Mouse (Mus musculus): ENCODE measurements around the gene Rbfox3. TPM values are rescaled to one million over a fixed set of nuclear protein-coding genes. Genes with fewer than 3 reads are reported as not detected.

Gene Rbfox3
- polyA plus RNA-seq, 1 experiment from 2014 or later = 0.26 TPM

DNA sequence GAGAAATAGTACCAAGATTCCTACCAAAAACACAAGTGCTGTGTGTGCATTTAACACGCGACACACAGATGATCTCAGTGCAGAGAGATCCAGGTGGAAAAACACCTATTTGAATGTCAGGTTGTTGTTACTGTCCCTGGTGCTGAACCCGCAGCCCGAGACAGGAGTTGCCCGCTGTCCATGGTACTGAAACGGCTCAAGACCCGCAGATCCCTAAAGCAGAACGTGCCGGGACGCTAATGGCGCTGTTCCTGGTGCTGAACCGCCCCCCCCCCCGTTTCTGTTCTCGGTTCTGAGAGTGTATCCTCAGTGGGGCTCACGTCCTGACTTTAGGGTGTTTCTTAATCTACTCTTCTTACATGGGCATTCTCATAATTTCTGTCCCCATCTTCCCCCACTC lies 326.6 kb downstream of the Rbfox3 start:
- H3K9me3 ChIP-seq = no peaks in the 10 kb centered on the region
- 3% methylated on average over 15 of the region's 15 CpGs for WGBS
- no peaks in the 10 kb centered on the region for H3K36me3 ChIP-seq
- no peak overlapping the region for H3K9ac ChIP-seq
- no peak overlapping the region for H3K27ac ChIP-seq
- no peaks in the 10 kb centered on the region for H3K4me1 ChIP-seq
- no peaks in the 10 kb centered on the region for H3K27me3 ChIP-seq
- no peak overlapping the region for H3K4me3 ChIP-seq
- no peak overlapping the region for H3K4me2 ChIP-seq
- no peak for ATAC-seq (ENCODE audit: insufficient number of reproducible peaks, low FRiP score, low TSS enrichment, low read depth)

DNA sequence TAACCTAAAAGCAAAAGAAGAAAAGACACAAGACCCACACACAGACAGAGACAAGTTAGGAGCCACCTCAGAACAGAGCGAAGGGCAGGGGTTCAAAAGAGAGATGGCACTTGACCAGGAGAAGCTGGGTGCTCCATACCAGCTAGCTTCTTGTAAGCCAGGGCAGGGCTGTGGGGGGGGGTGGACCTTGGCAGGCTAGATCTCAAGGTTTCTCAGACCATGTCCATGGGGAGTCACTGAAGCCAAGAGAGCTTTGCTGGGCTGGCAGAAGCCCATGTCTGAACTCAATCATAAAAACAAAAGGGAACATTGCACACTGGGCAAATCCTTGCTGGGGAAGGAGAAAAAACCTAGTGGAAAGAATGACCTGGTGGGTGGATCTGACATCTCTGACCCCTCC lies 327.4 kb downstream of the Rbfox3 start:
- H3K9ac ChIP-seq = no peak overlapping the region
- no peaks in the 10 kb centered on the region for H3K4me1 ChIP-seq
- no peaks in the 10 kb centered on the region for H3K9me3 ChIP-seq
- 87% methylated on average over 1 of the region's 1 CpGs for WGBS
- no peak overlapping the region for H3K27ac ChIP-seq
- H3K36me3 ChIP-seq = no peaks in the 10 kb centered on the region
- ATAC-seq (ENCODE audit: insufficient number of reproducible peaks, low FRiP score, low TSS enrichment, low read depth) = no peak
- H3K4me2 ChIP-seq = no peak overlapping the region
- H3K27me3 ChIP-seq = 0 out of 2 replicates have a peak, but pooled peaks cover under 1% of the 10 kb centered on the region
- H3K4me3 ChIP-seq = no peak overlapping the region

DNA sequence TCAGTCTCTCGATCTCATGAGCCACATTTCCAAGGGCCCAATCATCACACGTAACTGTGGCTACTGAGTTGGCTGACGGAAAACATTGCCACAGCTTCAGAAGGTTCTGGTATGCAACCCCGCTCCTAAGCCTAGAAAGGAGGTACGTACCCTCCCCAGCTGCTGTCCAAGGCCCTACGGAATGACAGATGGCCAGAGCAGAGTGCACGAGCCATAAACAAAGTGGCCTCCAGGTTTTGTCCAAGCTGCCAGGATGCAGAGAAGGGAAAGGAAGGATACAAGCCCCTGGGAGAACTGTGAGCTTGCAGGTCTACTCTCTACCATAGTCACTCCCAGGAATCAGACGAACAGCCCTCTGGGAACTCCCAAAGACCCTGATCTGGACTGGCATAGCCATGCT lies 327.8 kb downstream of the Rbfox3 start:
- no peaks in the 10 kb centered on the region for H3K36me3 ChIP-seq
- no peaks in the 10 kb centered on the region for H3K9me3 ChIP-seq
- H3K27ac ChIP-seq = no peak overlapping the region
- H3K4me1 ChIP-seq = no peaks in the 10 kb centered on the region
- H3K4me3 ChIP-seq = no peak overlapping the region
- no peak for ATAC-seq (ENCODE audit: insufficient number of reproducible peaks, low FRiP score, low TSS enrichment, low read depth)
- 83% methylated on average over 8 of the region's 8 CpGs for WGBS
- H3K27me3 ChIP-seq = peaks cover 3% of the 10 kb centered on the region; the same call in 1 of the 2 replicates
- H3K4me2 ChIP-seq = no peak overlapping the region
- H3K9ac ChIP-seq = no peak overlapping the region

DNA sequence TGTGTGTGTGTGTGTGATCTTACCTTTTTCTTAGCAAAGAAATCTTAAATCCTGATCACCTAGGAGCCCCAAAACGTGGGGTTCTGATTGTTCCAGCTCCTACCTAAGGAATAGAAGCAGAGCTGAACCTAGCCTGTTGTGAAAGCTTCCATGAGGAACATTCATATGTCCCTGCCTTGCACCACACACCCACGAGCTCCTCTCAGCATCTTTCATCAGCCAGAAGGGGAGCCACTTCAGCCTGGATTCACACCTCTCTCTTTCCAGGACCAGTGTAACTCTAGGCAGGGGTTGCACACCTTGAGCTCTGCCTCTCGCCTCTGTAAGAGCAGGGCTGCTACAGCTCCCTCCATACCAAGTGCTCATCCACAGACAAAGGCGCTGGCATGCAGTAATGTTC lies 330.4 kb downstream of the Rbfox3 start:
- Histone ChIP-seq H3K9me3 (no peaks in the 10 kb centered on the region), H3K27me3 (peaks cover 24% of the 10 kb centered on the region), H3K4me2 (no peak overlapping the region), H3K4me3 (no peak overlapping the region), H3K4me1 (no peaks in the 10 kb centered on the region), H3K36me3 (no peaks in the 10 kb centered on the region), H3K27ac (no peak overlapping the region), H3K9ac (no peak overlapping the region)
- no peak for ATAC-seq (ENCODE audit: insufficient number of reproducible peaks, low FRiP score, low TSS enrichment, low read depth)
- 45% methylated on average over 4 of the region's 4 CpGs for WGBS

DNA sequence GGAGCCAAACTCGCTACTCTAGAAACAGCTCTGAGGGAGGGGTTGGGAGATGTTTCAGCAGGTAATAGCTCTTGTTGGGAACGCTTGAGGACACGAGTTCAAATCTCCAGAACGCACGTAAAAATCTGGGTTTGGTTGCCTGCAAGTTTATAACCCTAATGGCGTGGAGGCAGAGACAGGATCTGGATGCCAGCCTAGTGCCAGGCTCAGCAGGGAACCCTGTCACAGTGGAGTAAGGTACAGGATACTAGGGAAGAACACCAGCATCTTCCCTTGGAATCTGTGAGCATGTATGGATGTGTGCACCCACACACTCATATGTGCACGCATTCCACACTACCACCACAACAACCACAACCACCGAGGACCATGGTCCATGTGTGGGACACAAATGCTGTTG lies 331.8 kb downstream of the Rbfox3 start:
- H3K36me3 ChIP-seq = no peaks in the 10 kb centered on the region
- H3K9me3 ChIP-seq = no peaks in the 10 kb centered on the region
- no peak overlapping the region for H3K9ac ChIP-seq
- H3K4me1 ChIP-seq = no peaks in the 10 kb centered on the region
- H3K27me3 ChIP-seq = peaks cover 36% of the 10 kb centered on the region
- no peak overlapping the region for H3K4me2 ChIP-seq
- 76% methylated on average over 8 of the region's 8 CpGs for WGBS
- no peak overlapping the region for H3K4me3 ChIP-seq
- no peak overlapping the region for H3K27ac ChIP-seq
- no peak for ATAC-seq (ENCODE audit: insufficient number of reproducible peaks, low FRiP score, low TSS enrichment, low read depth)

DNA sequence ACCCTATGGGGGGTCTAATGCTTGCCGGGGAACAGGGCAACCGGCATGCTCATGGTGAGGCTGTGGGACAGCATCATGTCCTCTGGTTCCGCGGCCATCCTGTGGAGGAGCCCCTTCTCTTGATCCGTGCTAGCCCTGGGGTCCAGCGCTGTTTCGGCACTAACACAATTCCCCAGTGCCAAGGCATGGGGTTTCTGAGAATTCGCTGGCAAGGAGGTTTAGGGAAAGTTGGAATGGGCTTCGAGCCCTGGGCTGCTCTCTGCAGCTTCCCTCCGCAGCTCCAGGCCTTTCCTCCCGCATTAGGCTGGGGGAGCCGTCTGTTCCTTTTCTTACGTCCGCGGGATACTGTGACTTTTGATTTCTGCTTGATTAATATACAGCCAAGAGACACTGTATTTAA lies 334.1 kb downstream of the Rbfox3 start:
- Histone ChIP-seq H3K4me2 (no peak overlapping the region), H3K36me3 (no peaks in the 10 kb centered on the region), H3K4me1 (no peaks in the 10 kb centered on the region), H3K9me3 (no peaks in the 10 kb centered on the region), H3K27me3 (peaks cover 56% of the 10 kb centered on the region), H3K9ac (no peak overlapping the region), H3K27ac (no peak overlapping the region), H3K4me3 (no peak overlapping the region)
- ATAC-seq (ENCODE audit: insufficient number of reproducible peaks, low FRiP score, low TSS enrichment, low read depth) = no peak
- WGBS = 68% methylated on average over 15 of the region's 15 CpGs

DNA sequence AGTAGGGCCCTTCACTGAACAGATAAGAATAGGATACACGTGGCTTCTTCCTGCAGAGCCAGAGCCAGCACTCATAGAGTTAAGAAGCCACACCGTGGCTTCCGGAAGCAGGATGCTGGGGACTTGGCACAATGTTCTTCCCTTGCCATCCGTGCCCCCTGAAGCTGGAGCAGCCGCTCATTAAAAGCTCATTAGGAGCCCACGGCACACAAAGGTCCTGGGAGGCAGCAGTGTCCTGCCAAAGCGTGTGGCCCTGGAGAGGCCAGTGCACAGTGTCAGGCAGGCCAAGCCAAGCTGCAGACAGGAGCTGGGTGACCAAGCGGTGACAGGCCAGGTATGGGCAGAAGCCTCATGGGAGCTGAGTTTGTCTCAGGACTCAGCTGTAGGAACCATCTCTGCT lies 334.8 kb downstream of the Rbfox3 start:
- Histone ChIP-seq H3K36me3 (no peaks in the 10 kb centered on the region), H3K9ac (no peak overlapping the region), H3K27me3 (peaks cover 63% of the 10 kb centered on the region), H3K4me1 (no peaks in the 10 kb centered on the region), H3K4me3 (no peak overlapping the region), H3K27ac (no peak overlapping the region), H3K4me2 (no peak overlapping the region), H3K9me3 (no peaks in the 10 kb centered on the region)
- ATAC-seq (ENCODE audit: insufficient number of reproducible peaks, low FRiP score, low TSS enrichment, low read depth) = no peak
- WGBS = 47% methylated on average over 8 of the region's 8 CpGs

DNA sequence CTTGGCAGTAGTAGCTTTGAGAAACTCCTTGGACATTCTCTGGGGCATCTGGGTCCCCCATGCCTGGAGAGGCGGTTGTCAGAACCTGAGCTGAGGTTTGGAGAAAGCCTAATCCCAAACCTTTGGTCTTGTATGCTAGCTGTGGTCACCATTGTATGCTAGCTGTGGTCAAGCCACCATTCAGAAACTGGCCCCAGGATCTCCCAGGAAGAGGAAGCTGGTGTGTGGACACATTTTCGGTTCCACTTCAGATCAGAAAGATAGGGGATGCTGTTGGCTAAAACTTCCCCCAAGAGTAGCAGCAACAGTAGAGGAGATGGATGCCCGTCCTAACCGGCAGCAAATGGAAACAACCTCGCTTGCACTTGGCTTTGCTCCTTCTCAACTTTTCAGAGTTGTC lies 337.0 kb downstream of the Rbfox3 start:
- WGBS = 78% methylated on average over 5 of the region's 5 CpGs
- no peak overlapping the region for H3K4me2 ChIP-seq
- no peak overlapping the region for H3K27ac ChIP-seq
- H3K9me3 ChIP-seq = no peaks in the 10 kb centered on the region
- H3K4me3 ChIP-seq = no peak overlapping the region
- H3K9ac ChIP-seq = no peak overlapping the region
- no peaks in the 10 kb centered on the region for H3K36me3 ChIP-seq
- no peak for ATAC-seq (ENCODE audit: insufficient number of reproducible peaks, low FRiP score, low TSS enrichment, low read depth)
- peaks cover 85% of the 10 kb centered on the region for H3K27me3 ChIP-seq
- peaks cover 9% of the 10 kb centered on the region for H3K4me1 ChIP-seq

DNA sequence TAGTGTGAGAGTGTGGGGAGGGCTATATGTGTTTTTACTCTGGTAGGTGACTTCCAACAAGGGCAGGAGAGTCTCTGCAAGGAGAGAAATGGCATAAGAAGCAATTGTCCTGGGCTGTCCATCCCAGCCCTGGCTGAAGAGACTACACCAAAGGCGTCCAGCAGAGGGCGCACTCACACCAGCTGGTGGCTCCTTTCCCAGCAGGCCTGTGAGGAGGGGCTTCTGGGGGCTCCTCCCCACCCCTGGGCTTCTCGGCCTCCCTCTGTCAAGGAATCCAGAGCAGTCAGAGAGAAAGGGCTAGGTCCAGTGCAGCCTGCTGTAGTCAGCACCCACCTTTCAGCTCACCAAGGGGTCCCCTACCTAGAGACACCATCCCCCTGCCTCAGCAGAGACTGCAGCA lies 337.8 kb downstream of the Rbfox3 start:
- no peaks in the 10 kb centered on the region for H3K36me3 ChIP-seq
- H3K4me2 ChIP-seq = no peak overlapping the region
- H3K9me3 ChIP-seq = no peaks in the 10 kb centered on the region
- peaks cover 16% of the 10 kb centered on the region for H3K4me1 ChIP-seq
- no peak overlapping the region for H3K27ac ChIP-seq
- H3K27me3 ChIP-seq = peaks cover 91% of the 10 kb centered on the region
- H3K4me3 ChIP-seq = no peak overlapping the region
- ATAC-seq (ENCODE audit: insufficient number of reproducible peaks, low FRiP score, low TSS enrichment, low read depth) = no peak
- 0% methylated on average over 3 of the region's 3 CpGs for WGBS
- H3K9ac ChIP-seq = no peak overlapping the region

DNA sequence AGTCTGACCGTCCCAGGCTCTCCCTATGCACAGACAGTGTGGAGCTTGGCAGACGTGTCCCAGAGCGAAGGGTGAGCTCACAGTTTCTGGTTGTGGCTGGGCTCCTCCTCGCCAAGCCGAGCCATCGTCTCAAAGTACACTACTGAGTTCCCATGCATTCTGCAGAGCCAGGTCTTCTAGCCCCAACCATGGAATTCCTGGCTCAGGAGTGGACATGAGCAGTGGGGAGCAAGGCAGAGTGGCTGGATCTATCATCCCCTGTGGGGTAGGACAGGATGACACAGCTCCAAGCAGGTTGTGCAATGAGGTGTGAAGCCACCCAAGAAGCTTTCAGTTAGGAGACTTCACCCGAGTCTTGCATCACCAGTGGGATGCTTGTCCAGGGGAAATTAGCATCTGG lies 338.4 kb downstream of the Rbfox3 start:
- H3K4me1 ChIP-seq = peaks cover 16% of the 10 kb centered on the region
- no peaks in the 10 kb centered on the region for H3K9me3 ChIP-seq
- H3K36me3 ChIP-seq = no peaks in the 10 kb centered on the region
- peaks cover 95% of the 10 kb centered on the region for H3K27me3 ChIP-seq
- no peak overlapping the region for H3K27ac ChIP-seq
- no peak overlapping the region for H3K4me2 ChIP-seq
- no peak overlapping the region for H3K4me3 ChIP-seq
- ATAC-seq (ENCODE audit: insufficient number of reproducible peaks, low FRiP score, low TSS enrichment, low read depth) = no peak
- no peak overlapping the region for H3K9ac ChIP-seq
- WGBS = 64% methylated on average over 7 of the region's 7 CpGs

DNA sequence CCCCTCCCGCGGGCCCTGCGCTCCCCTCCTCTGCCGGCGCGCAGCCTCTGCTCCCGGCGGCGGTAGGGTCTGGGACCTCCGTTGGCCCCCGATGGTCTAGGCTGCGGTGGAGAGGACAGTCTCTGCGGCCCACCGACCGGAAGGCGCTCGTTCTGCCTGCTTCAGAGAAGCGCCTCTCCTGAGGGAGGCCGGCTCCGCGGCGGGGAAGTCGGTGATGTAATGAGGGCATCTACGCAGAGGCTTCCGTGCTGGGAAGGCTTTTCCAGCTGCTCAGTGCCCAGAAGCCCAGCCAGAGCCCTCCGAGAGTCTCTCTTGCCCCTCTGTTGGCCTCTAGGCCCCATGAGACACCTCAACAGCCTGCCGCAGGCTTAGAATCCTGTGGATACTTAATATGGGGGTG lies 341.2 kb downstream of the Rbfox3 start:
- Histone ChIP-seq H3K4me3 (peak overlapping the region; percentile 21), H3K27me3 (peaks cover 86% of the 10 kb centered on the region), H3K9me3 (no peaks in the 10 kb centered on the region), H3K36me3 (no peaks in the 10 kb centered on the region), H3K9ac (no peak overlapping the region), H3K27ac (no peak overlapping the region), H3K4me1 (peaks cover 16% of the 10 kb centered on the region), H3K4me2 (peak overlapping the region; percentile 37)
- WGBS = 2% methylated on average over 25 of the region's 27 CpGs
- ATAC-seq (ENCODE audit: insufficient number of reproducible peaks, low FRiP score, low TSS enrichment, low read depth) = no peak

DNA sequence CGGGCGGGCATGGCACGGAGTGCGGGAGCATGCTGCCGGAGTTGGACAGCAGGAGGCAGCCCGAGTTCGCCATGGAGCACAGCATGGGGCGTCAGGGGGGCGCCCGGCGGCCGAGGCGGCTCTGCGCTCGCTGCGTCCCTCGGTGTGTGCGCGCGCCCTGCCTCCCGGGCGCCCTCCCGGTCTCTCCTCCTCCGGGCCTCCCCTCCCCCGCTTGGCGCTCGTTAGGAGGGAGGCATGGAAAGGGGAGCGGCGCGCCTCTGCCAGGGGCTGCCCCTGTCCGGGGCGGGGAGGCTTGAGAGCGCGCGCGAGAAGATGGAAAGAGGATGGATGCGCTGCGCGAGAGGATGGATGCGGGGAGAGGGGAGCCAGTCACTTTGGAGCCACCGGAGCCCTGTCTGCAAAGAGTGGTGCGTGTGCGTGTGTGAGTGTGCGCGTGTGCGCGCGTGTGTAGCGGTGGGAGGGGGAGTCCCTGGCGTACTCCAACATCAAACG lies 341.8 kb downstream of the Rbfox3 start:
- Histone ChIP-seq H3K9ac (no peak overlapping the region), H3K36me3 (no peaks in the 10 kb centered on the region), H3K9me3 (no peaks in the 10 kb centered on the region), H3K4me3 (peak overlapping the region; percentile 21), H3K4me1 (peaks cover 16% of the 10 kb centered on the region), H3K27ac (no peak overlapping the region), H3K4me2 (peak overlapping the region; percentile 37), H3K27me3 (peaks cover 86% of the 10 kb centered on the region)
- no peak for ATAC-seq (ENCODE audit: insufficient number of reproducible peaks, low FRiP score, low TSS enrichment, low read depth)
- under 1% methylated on average over 40 of the region's 51 CpGs for WGBS

DNA sequence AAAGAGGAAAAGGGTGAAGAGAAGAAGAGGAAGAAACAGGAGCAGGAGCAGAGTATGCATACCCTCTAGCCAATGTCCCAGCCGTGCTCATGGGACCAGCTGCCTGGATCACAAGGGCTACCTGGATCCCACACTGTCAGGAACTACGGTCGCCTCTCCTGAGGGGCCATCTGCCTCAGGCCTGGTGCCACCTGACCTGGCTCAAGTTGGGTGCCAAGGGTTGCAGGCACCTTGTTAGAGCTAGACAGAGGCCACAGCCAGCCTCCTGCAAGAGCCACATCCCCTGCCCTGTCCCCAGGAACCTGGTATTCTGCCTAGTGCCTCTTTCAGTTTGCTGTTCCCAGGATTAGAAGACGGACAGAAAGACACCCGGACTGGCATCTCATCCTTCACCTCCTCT lies 347.5 kb downstream of the Rbfox3 start:
- Histone ChIP-seq H3K4me1 (0 out of 2 replicates have a peak, but pooled peaks cover 3% of the 10 kb centered on the region), H3K36me3 (no peaks in the 10 kb centered on the region), H3K27ac (no peak overlapping the region), H3K4me2 (no peak overlapping the region), H3K4me3 (no peak overlapping the region), H3K9me3 (no peaks in the 10 kb centered on the region), H3K9ac (no peak overlapping the region), H3K27me3 (peaks cover 51% of the 10 kb centered on the region)
- no peak for ATAC-seq (ENCODE audit: insufficient number of reproducible peaks, low FRiP score, low TSS enrichment, low read depth)
- 87% methylated on average over 5 of the region's 5 CpGs for WGBS
